Mouse (Mus musculus) stomach, adult 2 months (tissue): ENCODE data around the gene Lipo1. TPM values are rescaled to one million over a fixed set of nuclear protein-coding genes. Genes with fewer than 3 reads are reported as not detected.

Experiments
- polyA plus RNA-seq: library from polyadenylated mRNA; depleted of rRNA; stranded (reverse); fragments of >200 nt; gene quantifications from 2 replicates; pipeline ENCODE4 v1.2.3, GENCODE M21; 2012; rRNA removed

The Lipo1 gene
- not detected in 2 replicates for polyA plus RNA-seq

DNA sequence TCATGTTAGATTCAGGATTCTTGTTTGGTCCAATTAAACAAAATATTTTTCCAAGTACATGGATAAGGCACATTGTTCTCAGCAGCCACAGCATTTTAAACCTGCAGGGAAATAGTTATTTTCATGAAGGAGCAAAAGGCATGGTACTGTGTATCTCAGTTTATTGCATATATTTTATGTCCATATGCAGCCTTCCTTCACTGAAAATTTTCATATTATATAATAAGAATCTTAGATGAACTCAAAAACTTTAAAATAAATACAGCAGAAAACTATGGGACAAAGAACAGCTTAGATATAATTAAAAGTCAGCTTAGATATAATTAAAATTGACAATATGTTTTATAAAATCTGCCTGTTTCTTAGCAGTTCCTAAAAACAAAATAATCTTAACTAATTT, at the start of gene Lipo1:
TSS of gene Lipo1 (minus strand) at position 101 of the 400 bp plus-strand sequence.

DNA sequence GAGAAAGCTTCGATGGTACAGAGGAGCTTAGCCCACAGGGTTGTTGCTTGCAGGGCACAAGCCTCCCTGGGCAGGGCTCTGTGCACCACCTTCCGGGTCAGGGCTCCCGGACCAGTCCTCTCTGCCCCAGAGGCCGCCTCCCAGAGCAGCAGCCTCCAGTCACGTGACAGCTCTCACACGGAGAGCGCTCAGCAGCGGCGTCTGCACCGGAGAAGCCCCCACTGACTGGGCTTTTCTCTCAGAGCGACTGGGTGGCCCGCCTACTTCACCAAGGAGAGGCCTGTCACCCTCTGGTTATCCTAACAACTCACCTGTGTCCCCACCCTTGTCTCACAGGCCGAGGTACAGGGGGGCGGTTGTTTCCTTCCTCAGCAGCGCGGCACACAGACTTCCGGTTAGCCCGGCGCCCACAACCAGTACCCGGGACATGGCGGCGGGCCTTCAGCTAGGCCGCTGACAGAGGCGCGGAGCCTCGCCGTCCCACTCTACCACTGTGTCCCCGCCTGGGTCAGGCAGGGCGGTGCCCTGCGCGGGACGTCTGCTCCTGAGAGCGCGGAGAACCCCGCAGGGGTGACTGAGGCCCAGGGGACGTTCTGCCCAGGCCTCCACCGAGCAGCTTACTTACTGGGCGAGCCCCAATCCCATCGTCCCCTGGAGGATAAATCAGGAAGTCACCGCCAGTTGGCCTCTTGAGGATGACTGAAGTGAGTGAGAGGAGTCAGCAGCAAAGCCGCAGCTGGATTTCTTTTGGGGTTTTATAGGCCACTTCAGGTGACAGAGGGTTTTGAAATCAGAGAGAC, 25.8 kb downstream of the Lipo1 start, which contains the start of gene Lipo3:
TSS of gene Lipo3 (minus strand) at position 665 of the 800 bp plus-strand sequence.

DNA sequence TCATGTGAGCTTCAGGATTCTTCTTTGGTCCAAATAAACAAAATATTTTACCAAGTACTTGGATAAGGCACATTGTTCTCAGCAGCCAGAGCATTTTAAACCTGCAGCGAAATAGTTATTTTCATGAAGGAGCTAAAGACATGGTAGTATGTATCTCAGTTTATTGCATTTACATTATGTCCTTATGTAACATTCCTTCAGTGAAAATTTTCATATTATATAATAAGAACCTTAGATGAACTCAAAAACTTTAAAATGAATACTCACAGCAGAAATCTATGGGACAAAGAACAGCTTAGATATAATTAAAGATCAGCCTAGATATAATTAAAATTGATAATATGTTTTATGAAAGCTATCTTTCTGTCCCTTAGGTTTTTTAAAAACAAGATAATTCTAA, 36.0 kb downstream of the Lipo1 start, which contains the start of gene Lipo2:
TSS of gene Lipo2 (minus strand) at position 101 of the 400 bp plus-strand sequence.

Other genes with a start within 250 kb of the Lipo1 start
- gene Gm8978, start 162.2 kb downstream of the Lipo1 start, polyA plus RNA-seq: not detected in 2 replicates
- not detected in 2 replicates for gene Lipo2, start 36.1 kb downstream of the Lipo1 start, polyA plus RNA-seq
- 1.2 and 1.7 TPM in 2 replicates for gene Lipo3, start 25.5 kb downstream of the Lipo1 start, polyA plus RNA-seq
- gene Lipf, start 173.7 kb upstream of the Lipo1 start, polyA plus RNA-seq: not detected in 2 replicates
- gene Lipk, start 220.8 kb upstream of the Lipo1 start, polyA plus RNA-seq: 1.3 and 1.6 TPM in 2 replicates